Mouse (Mus musculus): Measurements from ENCODE around the gene Cd109. TPM values are rescaled to one million over a fixed set of nuclear protein-coding genes. Genes with fewer than 3 reads are reported as not detected.

Gene Cd109
- total and polyA plus RNA-seq, 3 experiments = 0.13 to 0.73 (median 0.52) TPM

DNA sequence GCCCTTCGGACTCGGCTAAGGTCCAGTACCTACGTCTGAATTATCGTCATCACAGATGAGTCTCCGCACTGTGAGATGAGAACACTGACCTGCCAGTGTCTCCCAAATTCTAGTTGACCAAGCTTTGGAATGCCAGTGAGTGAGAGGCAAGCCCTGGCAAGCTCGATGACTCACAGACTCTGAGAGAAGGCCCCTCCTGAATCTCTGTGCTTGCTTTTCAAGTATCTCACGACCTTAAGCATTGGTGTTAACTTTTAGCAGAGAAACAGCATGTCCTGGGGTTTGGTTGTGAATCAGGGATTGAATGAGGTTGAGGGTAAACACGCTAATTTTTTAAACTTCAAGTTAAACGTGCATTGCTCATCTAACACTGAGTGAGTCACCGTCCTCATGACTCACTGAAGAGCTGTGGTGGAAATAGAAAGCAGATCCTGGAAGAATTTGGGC, 8.0 kb downstream of the Cd109 start:
- DNase-seq (ENCODE audit: extremely low read depth) = no peak
- H3K27ac ChIP-seq (ENCODE audit: insufficient read depth, low read depth) = no peak overlapping the region
- H3K36me3 ChIP-seq (replicated peaks in 1 of 2; ENCODE audit: control insufficient read depth in 1 of 2, insufficient read depth in 1 of 2, low read length in 1 of 2) = no peaks in the 10 kb centered on the region
- H3K79me2 ChIP-seq (replicated peaks; ENCODE audit: control insufficient read depth, extremely low read depth, insufficient read depth, poor library complexity, severe bottlenecking) = no peaks in the 10 kb centered on the region
- H3K4me3 ChIP-seq (replicated peaks in 1 of 3; ENCODE audit: low read depth in 2 of 3, low read length in 2 of 3, poor library complexity in 1 of 3) = no peak overlapping the region
- H3K9me3 ChIP-seq (replicated peaks; ENCODE audit: low read length) = no peaks in the 10 kb centered on the region
- no peak overlapping the region for H3K9ac ChIP-seq (ENCODE audit: insufficient read depth, low read depth)
- no peak overlapping the region for H3K4me2 ChIP-seq (ENCODE audit: insufficient read depth, low read depth, poor library complexity, severe bottlenecking)
- dilution Hi-C loops (cut with MboI; ENCODE audit: extremely low pct_ligation_motif_present, extremely low pct_unique_long_range_greater_than_20kb, low sequenced_read_pairs) (no loop called here), in situ Hi-C loops (cut with MboI; ENCODE audit: low pct_ligation_motif_present, low pct_unique_long_range_greater_than_20kb, low sequenced_read_pairs) (no loop called here)
- H3K4me1 ChIP-seq (ENCODE audit: control insufficient read depth in 1 of 2, insufficient read depth in 2 of 2) = peaks cover 6 to 8% of the 10 kb centered on the region in 2 experiments
- TF ChIP-seq EP300 (IDR thresholded peaks at IDR 0.05; ENCODE audit: low read length) (0 out of 2 replicates have a peak, but pooled peaks have one; percentile 33), TCF12 (IDR thresholded peaks at IDR 0.05; ENCODE audit: low read depth, low read length) (no peak), UBTF (IDR thresholded peaks at IDR 0.05; ENCODE audit: low read depth, low read length) (no peak), BHLHE40 (IDR thresholded peaks at IDR 0.05; ENCODE audit: low read depth, low read length) (peak; percentile 62), JUND (conservative IDR thresholded peaks at IDR 0.05; ENCODE audit: low read depth, low read length) (0 out of 2 replicates have a peak, but pooled peaks have one; percentile 16)
- no peaks in the 10 kb centered on the region for H3K27me3 ChIP-seq (replicated peaks)

DNA sequence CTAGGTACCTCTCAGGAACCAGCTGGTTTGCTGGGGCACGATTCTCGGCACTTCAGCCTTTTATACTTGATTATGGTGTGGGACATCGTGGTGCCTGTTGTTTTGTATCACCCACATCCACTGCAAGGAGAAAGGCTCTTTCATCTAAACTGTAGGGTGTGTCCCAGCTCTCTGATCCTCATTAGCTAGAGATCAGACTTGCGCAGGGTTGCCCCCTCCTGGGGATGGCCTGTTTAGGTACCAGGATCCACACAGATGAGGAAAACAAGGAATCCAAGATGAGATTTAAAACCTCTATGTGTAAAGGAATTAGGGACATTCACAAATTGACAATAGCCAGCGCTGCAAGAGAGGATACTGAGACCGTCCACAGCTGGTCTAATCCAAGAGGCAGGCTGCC, 14.6 kb downstream of the Cd109 start:
- TF ChIP-seq CTCF (conservative IDR thresholded peaks at IDR 0.05 in 1 of 2, IDR thresholded peaks at IDR 0.05 in 1 of 2; ENCODE audit: low read depth in 2 of 2, low read length in 2 of 2) (peak in 1 of 2 experiments; percentile 37; a peak in 2 of 4 replicates), RAD21 (IDR thresholded peaks at IDR 0.05; ENCODE audit: low read depth, low read length) (peak; percentile 21), PAX5 (IDR thresholded peaks at IDR 0.05; ENCODE audit: low read length) (no peak), TCF12 (IDR thresholded peaks at IDR 0.05; ENCODE audit: low read depth, low read length) (no peak), JUN (IDR thresholded peaks at IDR 0.05; ENCODE audit: insufficient read depth, low read depth, low read length) (no peak), MEF2A (IDR thresholded peaks at IDR 0.05; ENCODE audit: borderline replicate concordance, low read depth, low read length) (no peak), CHD1 (IDR thresholded peaks at IDR 0.05; ENCODE audit: low read depth, low read length) (no peak), GABPA (IDR thresholded peaks at IDR 0.05; ENCODE audit: insufficient replicate concordance, low read depth, low read length) (no peak), HCFC1 (IDR thresholded peaks at IDR 0.05; ENCODE audit: low read depth, low read length) (no peak), MYC (IDR thresholded peaks at IDR 0.05; ENCODE audit: low read depth, low read length) (no peak)
- DNase-seq (ENCODE audit: extremely low read depth) = no peak
- Histone ChIP-seq H3K4me1 (ENCODE audit: control insufficient read depth in 1 of 2, insufficient read depth in 2 of 2) (peaks cover 0 to 4% of the 10 kb centered on the region in 2 experiments; a peak in 1 of 4 replicates), H3K36me3 (replicated peaks in 1 of 2; ENCODE audit: control insufficient read depth in 1 of 2, insufficient read depth in 1 of 2, low read length in 1 of 2) (no peaks in the 10 kb centered on the region), H3K79me2 (replicated peaks; ENCODE audit: control insufficient read depth, extremely low read depth, insufficient read depth, poor library complexity, severe bottlenecking) (no peaks in the 10 kb centered on the region), H3K27ac (ENCODE audit: insufficient read depth, low read depth) (no peak overlapping the region), H3K9ac (ENCODE audit: insufficient read depth, low read depth) (no peak overlapping the region), H3K4me3 (replicated peaks in 1 of 3; ENCODE audit: low read depth in 2 of 3, low read length in 2 of 3, poor library complexity in 1 of 3) (no peak overlapping the region), H3K4me2 (ENCODE audit: insufficient read depth, low read depth, poor library complexity, severe bottlenecking) (no peak overlapping the region), H3K27me3 (replicated peaks) (no peaks in the 10 kb centered on the region), H3K9me3 (replicated peaks; ENCODE audit: low read length) (no peaks in the 10 kb centered on the region)
- in situ Hi-C loops (cut with MboI; ENCODE audit: low pct_ligation_motif_present, low pct_unique_long_range_greater_than_20kb, low sequenced_read_pairs) (no loop called here), dilution Hi-C loops (cut with MboI; ENCODE audit: extremely low pct_ligation_motif_present, extremely low pct_unique_long_range_greater_than_20kb, low sequenced_read_pairs) (no loop called here)

Measured in CH12.LX (cell line).